Mouse (Mus musculus): Measurements from ENCODE around the gene Tmprss11g.

The Tmprss11g gene

GRCm38 (mm10) chr5:86518500-86518899 is at the start of gene Tmprss11g:
Tmprss11g (minus strand) TSS chr5:86518600.
- DNase-seq: no peak

DNA sequence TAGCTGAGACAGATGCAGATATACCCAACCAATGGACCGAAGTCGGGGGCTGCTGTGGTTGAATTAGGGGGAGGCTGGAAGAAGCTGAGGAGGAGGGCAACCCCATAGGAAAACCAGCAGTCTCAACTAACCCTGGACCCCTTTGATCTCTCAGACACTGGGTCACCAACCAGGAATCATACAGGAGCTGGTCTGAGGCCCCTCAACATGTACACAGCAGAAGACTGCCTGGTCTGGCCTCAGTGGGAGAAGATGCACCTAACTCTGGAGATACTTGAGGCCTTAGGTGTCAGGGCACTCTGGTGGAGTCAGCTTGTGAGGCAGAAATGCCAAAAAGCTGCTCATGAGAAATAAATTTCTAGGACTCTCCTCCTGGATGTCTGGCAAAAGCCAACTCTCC is 28.3 kb upstream of the Tmprss11g start:
- DNase-seq: no peak

GRCm38 (mm10) chr5:86540601-86541000 is 22.2 kb upstream of the Tmprss11g start:
- DNase-seq: no peak

DNA sequence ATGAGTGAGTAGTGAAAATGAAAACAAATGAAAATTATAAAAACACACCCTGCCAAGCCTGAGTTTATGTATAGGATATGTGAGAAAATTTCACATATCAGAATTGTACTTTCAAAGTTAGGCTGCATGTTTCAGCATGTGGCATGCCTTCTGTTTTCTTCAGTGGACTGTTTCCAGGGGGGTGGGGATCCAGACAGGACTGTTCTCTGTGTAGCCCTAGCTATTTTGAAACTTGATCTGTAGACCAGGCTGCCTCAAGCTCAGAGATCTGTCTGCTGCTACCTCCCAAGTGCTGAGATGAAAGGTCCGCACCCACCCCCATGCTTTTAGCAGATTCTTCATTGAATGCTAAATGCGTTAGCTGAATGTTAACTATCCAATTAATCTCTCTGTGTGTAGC is 10.3 kb upstream of the Tmprss11g start:
- no peak for DNase-seq

- no peak for DNase-seq
These were observed 6.9 kb downstream of the Tmprss11g start for GRCm38 (mm10) chr5:86511538-86511937.

GRCm38 (mm10) chr5:86493453-86493852 is 24.9 kb downstream of the Tmprss11g start:
- DNase-seq: no peak

- DNase-seq: no peak
These were observed 35.8 kb downstream of the Tmprss11g start for GRCm38 (mm10) chr5:86482562-86482961.

- no peak for DNase-seq
These were observed 36.4 kb downstream of the Tmprss11g start for GRCm38 (mm10) chr5:86482031-86482430.

DNA sequence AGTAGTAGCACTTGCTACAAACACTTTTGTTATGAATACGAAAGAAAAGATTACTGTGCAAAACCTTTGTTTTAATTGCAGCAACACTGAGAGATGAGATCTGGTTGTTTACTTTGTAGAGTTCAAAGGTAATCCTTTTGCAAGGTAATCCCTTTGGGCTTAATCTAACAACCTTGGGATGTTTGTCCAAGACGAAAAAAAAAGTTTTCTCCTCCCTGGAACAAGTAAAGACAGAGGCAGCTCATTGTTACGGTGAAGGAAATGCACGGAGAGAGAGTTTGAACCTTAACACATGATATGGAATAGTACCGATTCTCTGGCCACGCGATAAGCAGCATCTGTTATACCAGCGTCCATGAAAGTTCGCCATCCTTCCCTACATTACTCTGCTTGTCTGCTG is 44.5 kb downstream of the Tmprss11g start:
- no peak for DNase-seq

GRCm38 (mm10) chr5:86468890-86469289 is 49.5 kb downstream of the Tmprss11g start, which contains the start of gene Tmprss11a:
Tmprss11a (minus strand) TSS chr5:86468990.
- no peak for DNase-seq

- DNase-seq: no peak
These were observed 79.1 kb downstream of the Tmprss11g start for GRCm38 (mm10) chr5:86439306-86439705.

- DNase-seq: no peak
These were observed 79.9 kb downstream of the Tmprss11g start for GRCm38 (mm10) chr5:86438548-86438947.
